Mouse (Mus musculus) hindlimb bud, embryonic 11.5 days (tissue): ENCODE results near the gene Dcst1.

Experiments
- DNase-seq: peaks from one replicate; pipeline ENCODE4 v3.0.0-alpha.2; 2012; ENCODE audit warnings: low read depth, low spot score; ENCODE audit errors: extremely low spot score

Gene Dcst1

GRCm38 (mm10) chr3:89337062-89337720 is 27.9 kb downstream of the Dcst1 start:
- no peak for DNase-seq

DNA sequence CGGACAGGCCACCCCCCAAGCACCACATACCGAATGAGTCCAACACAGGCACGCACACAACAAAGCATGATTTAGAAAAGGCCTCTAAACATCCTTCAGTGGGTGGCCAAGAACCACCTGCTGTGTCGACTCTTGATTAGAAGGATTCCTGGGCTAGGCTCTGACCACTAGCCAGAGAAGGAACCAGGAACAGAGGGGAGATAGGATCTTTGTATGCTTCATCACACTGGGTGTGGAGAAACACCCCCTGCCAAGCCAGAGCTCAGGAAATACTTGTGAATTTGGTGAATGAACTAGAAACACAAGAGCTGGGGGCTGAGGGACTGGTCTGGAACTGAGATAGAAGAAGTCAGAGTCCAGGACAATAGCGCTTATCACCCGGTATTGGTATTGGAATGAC is 28.5 kb downstream of the Dcst1 start:
- DNase-seq, result no peak

GRCm38 (mm10) chr3:89333053-89333452 is 32.0 kb downstream of the Dcst1 start:
- DNase-seq, result no peak

GRCm38 (mm10) chr3:89332476-89332875 is 32.6 kb downstream of the Dcst1 start:
- DNase-seq, result no peak

DNA sequence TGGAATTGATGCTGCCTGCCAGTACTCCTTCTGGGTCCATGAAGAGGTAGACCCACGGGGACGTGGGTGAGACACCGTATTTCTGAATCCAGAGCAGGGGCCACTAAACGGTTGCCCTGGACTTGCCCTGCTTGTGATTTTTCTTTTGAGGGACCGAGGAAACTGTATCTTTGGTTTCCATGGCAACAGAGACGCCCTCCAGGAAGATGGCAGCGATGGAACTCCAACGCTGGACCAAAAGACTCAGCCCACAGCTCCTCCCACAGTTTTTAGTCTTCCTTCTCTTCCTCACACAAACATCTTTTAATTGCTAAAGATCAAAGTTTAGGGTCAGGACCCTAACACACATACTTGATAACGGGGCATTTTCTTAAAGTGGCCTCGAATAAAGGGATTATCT is 33.0 kb downstream of the Dcst1 start:
- DNase-seq, result no peak

DNA sequence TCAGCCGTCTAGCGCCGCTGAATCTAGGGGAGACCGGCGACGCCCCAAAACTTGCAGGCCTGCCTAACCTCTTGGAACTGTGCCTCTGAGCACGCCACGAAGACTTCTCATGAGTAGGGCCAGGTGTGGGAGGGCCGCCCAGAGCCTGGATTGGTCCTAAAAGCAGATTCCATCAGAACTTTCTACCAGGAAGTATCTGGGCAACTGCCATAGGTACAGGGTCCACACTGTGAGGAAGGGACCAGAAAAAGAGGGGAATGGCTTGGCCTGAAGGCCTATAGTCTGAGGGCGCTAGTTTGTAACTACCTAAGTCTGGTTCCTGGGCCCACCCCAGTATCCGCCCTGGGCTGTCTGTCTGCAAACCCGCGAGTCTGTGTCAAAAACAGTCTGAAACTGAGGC is 33.5 kb downstream of the Dcst1 start:
- DNase-seq, result no peak

GRCm38 (mm10) chr3:89330948-89331347 is 34.1 kb downstream of the Dcst1 start:
- DNase-seq, result no peak

DNA sequence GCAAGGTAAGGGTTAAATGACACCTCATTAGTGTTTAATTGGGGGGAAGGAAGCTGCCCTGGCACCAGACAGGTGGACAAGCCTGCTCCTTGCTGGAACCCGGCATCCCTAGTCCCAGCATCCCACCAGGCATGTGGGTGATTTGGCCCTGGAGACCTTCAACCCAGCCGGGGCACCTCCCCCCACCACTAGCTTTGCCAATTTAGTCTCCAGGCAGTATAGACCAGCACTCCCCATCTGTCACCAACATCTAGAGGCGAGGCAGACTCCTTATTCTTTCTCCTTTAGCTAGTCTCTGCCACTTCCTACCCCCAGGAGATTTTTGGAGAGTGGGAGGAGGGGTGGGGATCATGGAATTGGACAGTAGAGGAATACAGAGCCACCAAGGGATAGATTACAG is 34.7 kb downstream of the Dcst1 start:
- no peak for DNase-seq

DNA sequence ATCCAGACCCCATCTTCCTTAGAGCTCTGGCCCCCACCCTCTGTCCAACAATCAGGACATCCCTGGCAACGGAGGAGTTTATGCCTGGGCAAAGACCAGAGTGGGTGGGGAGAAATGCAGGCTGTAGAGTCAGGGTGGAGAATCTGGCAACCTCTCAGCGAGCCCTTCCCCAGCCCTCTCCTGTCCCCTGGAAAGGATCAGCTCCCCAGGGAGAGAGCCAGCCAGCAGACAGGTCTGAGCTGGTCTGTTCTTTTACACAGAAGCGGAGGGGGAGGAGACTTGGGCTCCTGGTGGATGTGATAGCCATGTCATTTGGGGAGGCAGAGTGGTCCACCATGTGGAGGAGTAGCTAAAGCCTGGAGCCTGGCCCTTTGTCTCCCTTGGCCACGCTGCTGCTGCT is 36.4 kb downstream of the Dcst1 start:
- DNase-seq, result no peak

- DNase-seq, result no peak
These were observed 37.6 kb downstream of the Dcst1 start for GRCm38 (mm10) chr3:89327371-89327870.

DNA sequence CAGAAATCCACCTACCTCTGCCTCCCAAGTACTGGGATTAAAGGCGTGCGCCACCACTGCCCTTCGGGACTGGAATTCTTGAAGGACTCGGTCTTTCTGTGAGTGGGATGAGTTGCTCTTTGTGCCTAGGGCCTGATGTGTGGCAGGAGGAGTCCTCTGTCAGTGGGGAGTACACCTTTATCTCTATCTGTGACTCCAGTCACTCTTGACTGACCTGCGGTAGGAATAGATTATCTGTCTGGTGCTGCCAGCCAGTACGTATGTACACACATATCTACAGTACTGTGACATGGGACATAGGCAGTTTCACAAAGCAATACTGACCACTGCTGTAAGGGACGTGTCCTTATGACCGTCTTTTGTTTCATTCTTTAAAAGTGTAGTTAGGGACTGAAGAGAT is 39.2 kb downstream of the Dcst1 start:
- no peak for DNase-seq

DNA sequence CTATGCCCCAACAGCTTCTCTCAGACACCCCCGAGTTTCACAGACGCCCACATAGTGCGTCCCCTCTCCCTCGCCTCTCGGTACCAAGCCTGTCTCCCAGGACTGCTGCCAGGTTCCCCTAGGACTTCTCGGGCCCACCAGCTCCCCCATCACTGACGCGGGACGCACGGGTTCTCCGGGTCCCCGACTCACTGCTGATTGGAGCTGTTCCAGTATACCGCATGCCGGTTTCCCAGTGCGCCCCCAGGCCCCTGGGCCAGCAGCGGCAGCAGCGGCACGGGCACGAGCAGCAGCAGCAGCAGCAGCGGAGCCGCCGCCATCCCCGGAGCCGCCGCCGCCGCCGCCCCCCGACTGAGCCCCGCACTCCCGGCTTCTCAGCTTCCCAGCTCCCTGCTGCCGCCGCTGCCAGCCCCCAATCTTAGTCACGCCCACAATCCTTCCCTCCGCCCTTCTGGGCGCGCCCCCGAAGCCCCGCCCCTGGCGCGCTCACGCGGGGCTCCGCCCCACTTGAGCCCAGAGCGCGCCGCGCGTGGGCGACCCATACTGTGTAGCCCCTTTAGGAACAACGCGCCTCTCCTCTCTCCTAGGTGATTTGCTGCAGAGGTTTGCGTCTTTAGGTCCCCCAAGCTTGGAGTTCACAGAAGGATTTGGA is 42.4 kb downstream of the Dcst1 start, which contains the start of gene Efna3:
Gene Efna3, minus strand, starts transcription at position 452 of the 652 bp plus-strand sequence.
- no peak for DNase-seq

DNA sequence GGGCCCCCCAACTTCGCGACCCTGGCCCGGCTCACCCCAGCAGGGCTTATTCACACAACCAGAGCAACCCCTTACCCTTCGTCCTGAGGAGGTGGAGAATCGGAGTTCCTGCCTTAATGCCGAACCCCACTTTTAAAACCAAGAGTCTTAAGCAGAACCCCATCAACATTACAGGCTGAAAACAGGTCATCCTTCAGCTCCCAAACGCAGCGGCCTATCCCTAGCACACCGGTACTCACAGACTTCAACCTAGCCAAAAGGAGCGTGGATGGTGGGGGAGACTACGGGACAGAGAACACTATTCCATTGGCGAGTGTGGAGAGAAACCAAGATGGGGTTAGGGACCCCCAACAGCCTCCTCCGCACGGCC is 42.9 kb downstream of the Dcst1 start:
- no peak for DNase-seq

DNA sequence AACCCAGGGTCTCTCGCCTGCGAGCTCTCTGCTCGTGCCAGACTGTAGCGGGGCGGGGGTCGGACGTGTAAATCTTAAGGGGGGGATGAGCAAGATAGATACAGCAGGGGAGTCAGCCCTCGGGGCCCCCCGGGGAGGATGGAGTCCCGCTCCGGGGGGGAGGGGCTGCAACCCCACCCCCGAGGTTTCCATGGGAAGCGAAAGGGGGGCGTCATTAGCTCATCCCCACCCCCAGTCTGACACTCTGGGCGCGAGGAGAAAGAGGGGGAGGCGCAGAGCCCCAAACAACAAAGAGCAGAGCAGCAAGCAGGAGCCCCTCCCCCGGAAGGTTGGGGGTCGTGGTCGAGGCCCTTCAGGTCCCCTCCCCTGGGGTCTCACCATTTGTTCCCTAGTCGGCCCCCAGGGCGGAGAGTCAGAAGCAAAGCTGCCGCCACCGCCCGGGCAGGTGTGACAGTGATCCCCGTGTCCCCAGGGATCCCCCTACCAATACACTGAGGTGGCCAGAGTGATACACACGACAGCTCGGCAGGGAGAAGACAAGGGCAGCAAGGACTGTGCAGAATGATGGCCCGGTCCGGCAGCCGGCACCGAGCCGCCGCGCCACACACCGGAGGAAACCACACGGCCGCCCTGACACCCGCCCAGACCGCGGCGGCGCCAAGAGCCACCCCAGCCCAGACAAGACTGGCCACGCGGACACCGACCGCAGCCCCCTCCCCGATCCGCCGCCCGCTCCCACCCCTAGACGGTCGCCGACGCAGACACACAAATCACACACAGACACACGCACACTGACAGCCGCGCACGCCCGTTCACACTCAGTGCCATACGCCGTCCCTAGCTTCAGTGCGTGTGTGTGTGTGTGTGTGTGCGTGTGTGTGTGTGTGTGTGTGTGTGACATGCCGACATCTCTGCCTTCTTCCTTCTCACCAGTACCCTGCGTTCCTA is 43.6 kb downstream of the Dcst1 start:
- no peak for DNase-seq

DNA sequence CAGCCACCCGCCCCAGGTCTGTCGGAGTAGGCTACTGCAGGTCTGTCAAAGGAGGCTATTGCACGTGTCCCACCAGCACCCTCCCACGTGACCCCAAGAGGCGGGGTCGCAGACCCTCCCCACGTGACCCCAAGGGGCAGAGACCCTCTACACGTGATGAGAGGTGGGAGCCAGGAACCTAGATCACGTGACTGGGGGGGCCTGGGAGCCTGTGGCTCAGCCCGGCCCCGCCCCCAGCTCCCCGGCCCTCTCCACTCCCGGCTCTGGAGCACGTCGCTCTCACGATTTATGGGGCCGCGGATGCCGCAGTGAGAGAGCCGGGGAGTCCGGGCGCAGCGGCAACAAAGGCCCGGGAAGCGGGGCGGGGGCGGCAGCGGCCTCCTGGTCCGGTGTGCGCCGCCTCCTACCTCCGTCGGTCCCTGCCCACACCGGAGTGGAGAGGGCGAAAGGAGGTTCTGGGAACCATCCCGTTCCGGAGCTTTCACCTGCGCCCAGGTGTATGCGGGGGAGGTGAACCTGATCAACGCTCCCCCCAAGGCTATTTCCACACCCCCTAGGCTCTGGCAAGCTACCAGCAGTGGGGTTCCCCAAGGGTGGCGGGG is 44.4 kb downstream of the Dcst1 start:
- DNase-seq, result no peak

DNA sequence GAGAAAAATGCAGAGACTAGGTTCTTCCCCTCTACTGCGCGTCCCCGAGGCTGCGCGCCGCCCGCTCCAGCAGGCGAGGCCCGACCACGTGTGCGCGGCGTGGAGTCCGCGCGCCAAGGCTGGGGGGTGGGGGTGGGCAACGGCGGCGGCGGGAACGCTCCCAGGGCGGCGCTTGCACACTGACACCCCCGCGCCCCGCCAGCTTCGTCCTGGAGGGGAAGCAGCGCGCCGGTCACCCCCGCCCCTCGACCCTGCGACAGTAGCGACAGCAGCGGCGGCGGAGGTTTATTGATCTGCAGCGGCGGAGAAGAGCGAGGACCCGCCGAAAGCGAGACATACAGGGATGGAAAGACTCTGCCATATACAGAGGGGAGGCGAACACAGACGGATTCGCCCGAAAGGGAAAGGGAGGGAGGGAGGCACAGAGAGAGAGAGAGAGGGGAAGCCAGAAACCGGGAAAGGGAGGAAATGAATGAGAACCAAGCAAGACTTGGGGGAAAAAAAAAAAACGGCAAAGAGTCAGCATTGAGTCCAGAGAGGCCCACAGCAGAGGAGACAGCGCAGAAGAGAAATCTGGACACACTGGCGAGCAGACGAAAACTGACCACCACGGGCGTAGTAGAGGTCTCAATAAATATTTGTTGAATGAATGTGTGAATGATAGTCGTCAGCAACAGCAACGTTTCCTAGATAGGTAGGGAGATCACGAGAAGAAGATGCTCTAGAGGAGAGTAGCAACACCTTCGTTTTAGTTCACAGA is 45.3 kb downstream of the Dcst1 start:
- no peak for DNase-seq

DNA sequence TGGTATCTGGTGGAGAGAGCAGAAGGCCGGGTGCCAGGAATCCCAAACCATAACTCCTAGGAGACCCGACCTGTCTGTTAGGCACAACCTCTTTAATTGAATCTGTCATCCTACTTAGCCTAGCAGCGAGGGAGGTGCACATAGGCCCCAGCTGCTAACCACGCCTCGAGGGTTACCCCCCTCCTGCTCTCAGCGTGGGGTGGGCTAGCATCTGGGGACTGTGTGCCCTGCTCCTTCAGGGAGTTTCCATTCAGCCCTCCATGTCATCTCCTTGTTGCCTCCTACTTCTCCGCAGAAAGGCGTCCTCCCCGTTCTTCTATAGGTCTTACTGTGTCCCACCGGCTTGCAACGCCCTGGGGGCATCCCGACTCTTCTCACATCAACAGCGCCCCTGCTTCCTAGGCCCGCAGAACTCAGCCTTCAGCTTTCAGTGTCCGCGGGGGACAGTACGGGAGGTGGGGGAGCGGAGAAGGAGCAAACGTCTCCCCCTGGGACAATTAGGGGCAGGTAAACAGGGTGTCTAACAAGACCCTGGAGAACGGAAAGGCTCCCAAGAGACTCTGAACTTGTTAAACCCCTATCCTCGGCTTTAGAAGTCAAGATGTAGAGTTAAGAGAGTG is 46.0 kb downstream of the Dcst1 start:
- DNase-seq, result no peak

- no peak for DNase-seq
These were observed 46.7 kb downstream of the Dcst1 start for GRCm38 (mm10) chr3:89318316-89318715.

DNA sequence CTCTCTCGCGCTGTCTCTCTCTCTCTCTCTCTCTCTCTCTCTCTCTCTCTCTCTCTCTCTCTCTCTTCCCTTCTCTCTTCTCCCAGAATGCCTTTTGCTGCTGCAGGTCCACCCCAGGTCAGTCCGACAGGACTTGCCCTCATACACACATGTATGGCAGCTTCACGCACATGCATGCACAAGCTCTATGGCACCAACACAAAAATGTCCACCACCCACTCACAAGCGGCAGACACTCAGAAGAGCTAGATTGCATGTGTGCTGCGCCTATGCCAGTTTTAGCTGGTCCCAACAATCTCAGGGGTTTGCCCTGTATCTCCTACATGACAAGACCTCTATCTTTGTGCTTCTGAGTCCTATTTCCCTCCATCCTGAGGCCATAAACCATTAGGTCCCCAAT is 47.8 kb downstream of the Dcst1 start:
- DNase-seq, result no peak

- peak; percentile 91 for DNase-seq
These were observed 48.2 kb downstream of the Dcst1 start for GRCm38 (mm10) chr3:89316833-89317232.
